Mouse (Mus musculus): ENCODE results near the gene Bglap3. TPM values are rescaled to one million over a fixed set of nuclear protein-coding genes. Genes with fewer than 3 reads are reported as not detected.
"Not testable (repeated sequence)": the region's sequence is repeated elsewhere in the genome, so short reads cannot be mapped to it uniquely, and the experiment has no call there.

Bglap3 gene
- not detected in 2 replicates for total RNA-seq (2014; fragmentation: Nextera tagmentation)
- total RNA-seq (2017), result not detected in 2 replicates

DNA sequence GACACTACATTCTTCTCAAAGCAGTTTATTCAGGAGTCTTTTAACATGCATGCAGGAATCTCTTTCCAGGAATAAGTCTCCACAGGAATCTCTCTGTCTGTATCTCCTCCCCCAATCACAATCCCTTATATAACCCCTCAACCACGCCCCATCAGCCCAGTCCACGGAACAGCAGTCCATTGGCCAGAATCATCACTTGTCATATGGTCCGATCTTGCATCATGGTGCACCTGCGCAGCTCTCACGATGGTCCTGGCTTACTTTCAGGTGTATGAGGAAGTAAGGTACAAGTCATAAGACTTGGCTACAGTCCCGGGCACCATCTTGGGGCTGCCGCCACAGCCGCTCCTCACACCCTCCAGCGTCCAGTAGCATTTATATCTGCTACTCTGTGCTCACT lies at the start of gene Bglap3:
Gene Bglap3, minus strand, starts transcription at position 101 of the 400 bp plus-strand sequence.
- ATAC-seq (replicated peaks; ENCODE audit: poor library complexity, severe bottlenecking), result not testable (repeated sequence)

DNA sequence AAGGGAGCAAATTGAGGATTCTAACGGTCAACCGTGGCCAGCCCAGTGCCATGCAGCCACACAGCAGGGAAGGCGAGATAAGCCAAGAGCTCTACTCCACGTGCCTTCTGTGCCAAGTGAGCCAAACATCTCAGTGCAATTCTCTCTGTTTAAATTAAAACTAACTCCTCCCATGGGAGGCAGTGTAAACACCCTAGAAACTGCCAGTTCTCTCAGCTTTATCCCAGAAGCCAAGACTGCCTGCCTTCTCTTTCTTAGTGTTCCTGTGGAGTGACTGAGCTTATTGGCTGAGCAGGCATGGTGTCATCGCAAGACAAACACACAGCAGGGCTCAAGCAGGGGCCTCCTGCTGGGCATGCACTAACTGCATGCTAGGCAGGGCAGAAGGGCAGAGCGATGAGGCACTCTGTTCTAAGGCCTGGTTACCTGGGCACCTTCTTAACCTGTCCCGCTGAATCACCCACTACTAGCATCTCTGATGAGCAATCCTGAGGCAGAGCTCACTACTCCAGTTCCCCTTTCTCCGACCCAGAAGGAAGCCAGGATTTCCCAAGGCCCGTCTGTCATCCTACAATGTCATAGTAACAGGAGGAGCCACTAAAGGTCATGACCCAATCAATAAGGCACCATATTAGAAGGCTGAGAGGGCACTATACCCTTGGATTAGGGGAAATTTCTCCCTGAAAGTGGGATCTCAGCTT lies 49.6 kb upstream of the Bglap3 start:
- peak; percentile 57 for ATAC-seq (replicated peaks; ENCODE audit: poor library complexity, severe bottlenecking)

DNA sequence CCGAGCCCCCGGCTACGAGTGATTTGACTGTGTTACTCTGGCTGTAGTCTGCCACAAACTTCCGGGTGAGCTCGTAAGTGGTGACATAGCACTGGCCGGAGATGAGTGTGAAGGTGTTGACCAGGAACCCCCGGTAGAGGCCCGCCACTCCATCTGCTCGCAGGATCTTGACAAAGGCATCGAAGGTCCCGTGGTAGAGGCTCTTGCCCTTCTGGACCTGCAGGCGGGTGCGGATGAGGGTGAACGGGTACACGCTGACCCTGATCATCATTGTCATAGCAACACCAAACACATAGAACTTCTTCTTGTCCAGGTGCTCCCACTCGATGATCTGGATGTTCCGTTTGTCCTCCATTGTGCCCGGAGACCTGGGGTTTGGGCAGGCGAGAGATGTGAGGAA lies 48.2 kb upstream of the Bglap3 start:
- ATAC-seq (replicated peaks; ENCODE audit: poor library complexity, severe bottlenecking), result no peak

DNA sequence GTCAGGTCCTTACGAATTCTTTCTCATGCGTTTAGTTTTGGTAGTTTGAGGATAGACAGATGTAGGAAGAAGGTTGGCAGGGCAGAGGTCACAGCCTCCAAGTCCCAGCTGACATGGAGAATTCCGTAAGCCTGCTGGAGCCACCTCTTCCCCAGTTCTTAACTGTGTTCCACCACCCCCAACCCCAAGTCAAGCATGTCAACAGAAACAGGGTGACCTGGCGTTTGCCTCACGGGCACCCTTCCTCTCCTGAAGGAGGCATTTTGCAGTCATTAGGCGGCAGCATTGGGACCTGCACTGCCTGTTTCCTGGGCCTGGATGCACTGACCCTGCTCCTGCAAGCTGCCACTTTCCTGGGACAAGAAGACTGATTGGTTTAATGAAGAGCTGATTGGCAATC lies 45.5 kb upstream of the Bglap3 start:
- ATAC-seq (replicated peaks; ENCODE audit: poor library complexity, severe bottlenecking), result no peak

DNA sequence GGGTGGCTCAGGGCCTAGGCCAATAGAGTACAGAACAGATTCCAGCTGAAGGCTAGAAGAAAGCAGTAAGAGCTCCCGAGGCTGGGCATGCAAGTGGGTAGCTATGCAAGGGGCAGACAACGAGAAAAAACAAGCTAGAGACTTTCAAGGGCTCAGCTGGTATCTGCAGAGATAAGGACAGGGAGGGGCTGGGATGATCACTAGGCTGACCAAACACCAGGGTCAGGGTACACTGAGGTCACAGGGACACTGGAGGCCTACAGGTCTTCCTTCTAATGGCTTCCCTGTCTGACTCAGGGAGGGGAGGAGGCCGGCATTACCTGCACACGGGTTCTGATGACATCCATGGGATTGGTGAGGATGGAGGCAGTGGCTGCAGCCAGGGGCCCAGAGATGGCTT lies 43.1 kb upstream of the Bglap3 start:
- no peak for ATAC-seq (replicated peaks; ENCODE audit: poor library complexity, severe bottlenecking)

DNA sequence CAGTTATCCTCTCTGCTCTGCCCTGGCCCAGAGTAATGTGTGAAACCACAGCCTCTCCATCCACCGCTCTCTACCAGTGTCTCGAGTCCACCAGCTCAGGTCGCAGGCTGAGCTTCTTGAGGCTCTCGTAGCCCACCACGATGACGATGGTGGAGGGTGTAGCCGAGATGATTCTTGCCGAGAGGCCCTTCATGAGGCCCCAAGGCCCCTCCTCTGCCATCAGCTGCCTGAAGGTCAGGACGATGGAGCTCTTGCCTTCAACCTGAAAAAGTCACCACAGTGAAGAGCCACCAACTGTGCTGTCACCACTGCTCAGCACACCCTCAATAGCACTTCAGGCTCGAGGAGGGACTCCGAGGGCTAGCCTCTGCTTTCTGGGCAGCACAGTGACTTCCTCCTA lies 40.1 kb upstream of the Bglap3 start:
- no peak for ATAC-seq (replicated peaks; ENCODE audit: poor library complexity, severe bottlenecking)

DNA sequence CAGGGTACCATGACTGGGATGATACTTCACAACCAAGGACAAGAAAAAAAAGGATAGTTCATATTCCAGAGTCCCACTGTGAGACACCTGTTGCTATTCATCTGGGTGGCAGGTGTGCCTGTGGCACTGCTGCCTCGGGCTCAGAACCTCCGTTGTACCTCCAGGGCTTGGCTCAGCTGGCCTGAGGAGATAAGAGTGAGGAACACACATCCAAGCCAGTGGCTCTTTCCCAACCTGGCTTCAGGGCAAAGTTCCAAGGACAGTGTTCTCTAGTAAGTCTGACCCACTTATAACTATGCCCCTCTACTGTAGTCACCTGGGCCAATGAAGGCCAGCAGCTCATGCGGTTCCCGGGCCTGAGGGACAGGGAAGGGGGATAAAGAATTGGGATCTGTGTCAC lies 39.1 kb upstream of the Bglap3 start:
- no peak for ATAC-seq (replicated peaks; ENCODE audit: poor library complexity, severe bottlenecking)

DNA sequence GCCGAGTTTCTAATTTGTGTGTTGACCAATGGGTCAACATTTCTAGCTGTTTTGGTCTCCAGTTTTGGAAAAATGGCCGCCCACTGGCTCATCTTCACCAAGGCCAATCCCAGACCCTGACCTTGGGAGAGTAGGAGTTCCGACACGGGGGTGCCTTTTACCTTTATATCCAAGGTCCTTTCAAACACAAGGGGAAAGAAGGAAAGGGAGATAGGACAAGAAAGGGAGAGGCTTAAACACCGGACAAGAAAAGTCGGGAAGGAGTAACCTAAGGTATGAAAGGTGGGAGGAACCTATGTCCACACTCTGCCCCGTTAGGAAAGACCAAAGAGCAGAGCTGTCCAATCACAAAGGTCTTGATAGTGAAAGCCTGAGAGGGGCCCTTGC lies 38.1 kb upstream of the Bglap3 start:
- no peak for ATAC-seq (replicated peaks; ENCODE audit: poor library complexity, severe bottlenecking)

DNA sequence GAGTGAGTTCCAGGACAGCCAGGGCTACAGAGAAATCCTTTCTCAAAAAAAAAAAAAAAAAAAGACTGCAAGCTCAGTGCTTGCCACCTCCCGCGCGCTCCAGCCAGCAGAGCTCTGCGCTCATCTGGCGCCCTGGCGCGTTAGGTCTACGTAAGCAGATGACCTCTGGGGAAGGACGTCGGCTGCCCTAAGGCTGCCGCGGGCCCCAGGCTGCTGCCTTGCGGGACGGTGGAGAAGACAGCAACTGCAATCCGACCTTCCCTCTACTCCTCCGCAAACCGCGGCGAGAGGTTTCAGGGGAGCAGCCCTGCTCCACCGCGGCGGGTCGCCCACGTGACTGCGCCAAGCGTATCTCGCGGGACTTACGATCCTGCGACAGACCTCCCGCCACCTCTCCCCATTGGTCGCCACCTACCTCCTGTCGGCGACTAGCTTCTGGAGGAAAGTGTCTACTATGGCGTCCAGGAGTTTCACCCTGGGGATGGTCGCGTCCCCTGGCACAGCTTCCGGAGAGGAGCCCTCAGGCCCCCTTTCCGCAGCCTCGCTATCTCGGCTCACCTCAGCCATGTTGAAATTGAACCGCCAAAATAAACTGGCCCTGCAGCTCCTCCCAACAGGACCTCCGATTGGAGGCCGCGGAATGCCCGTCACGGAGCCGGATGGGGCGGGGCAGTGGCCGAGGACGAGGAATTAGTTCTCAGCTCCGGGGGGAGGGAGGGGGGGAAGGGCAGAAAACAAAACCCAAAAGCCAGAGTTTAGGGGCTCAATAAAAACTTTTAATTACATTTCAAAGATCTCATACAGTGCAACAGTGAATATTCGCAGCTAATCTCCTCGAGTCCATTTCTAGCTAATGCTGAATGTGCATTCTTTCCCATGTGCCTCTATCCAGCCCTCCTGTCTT lies 37.5 kb upstream of the Bglap3 start, which contains the start of gene Pmf1:
Gene Pmf1, minus strand, starts transcription at position 591 of the 904 bp plus-strand sequence.
- peak; percentile 85 for ATAC-seq (replicated peaks; ENCODE audit: poor library complexity, severe bottlenecking)

DNA sequence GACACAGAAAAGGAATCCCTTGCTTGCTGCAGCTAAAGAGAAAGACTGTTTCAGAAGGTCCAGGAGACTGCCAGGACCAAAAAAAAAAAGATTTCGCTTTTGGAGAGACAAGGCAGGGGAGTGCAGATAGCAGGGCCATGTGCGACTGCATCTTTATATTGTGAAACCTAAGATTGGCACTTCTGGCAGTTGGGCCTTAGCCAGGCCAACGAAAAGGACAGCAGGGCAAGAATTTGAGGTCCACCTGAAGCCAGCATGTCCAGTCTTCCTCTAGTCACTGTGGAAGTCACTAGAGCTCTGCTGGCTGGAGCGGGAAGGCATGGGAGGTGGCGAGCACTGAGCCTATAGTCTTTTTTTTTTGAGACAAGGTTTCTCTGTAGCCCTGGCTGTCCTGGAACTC lies 36.4 kb upstream of the Bglap3 start:
- no peak for ATAC-seq (replicated peaks; ENCODE audit: poor library complexity, severe bottlenecking)

DNA sequence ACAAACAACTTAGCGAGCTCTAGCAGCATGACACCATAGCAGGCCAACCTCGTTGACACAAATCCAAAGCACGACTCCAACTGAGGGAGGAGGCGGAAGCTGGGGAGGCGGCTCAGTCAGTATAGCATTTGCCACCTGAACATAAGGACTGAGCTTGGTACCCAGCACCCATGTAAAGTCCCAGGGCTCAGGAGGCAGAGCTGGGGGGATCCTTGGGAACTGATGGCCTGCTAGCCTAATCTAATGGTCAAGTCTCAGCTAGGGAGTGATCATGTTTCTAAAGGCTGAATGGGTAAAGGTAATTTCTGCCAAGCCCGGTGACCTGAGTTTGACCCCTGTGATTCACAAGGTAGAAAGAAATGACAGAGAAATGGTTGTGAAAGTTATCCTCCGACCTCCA lies 35.0 kb upstream of the Bglap3 start:
- no peak for ATAC-seq (replicated peaks; ENCODE audit: poor library complexity, severe bottlenecking)

DNA sequence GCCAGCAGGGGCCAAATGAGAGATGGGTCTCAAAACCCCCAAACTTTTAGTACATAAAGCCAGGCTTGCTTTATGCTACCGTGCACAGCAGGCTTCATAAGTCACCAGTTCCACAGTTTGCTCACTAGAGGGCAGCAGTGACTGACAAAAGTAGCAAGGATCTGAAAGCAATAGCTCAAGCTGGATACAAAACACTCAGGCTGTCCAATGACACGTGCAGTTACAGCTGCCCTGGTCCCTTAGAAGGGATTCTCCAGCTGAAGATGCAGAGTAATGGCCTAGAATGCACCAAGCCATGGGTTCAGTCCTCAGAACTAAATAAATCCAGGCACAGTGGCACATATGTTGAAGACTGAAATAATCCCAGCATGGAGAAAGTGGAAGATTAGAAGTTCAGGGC lies 34.5 kb upstream of the Bglap3 start:
- peak; percentile 47 for ATAC-seq (replicated peaks; ENCODE audit: poor library complexity, severe bottlenecking)

DNA sequence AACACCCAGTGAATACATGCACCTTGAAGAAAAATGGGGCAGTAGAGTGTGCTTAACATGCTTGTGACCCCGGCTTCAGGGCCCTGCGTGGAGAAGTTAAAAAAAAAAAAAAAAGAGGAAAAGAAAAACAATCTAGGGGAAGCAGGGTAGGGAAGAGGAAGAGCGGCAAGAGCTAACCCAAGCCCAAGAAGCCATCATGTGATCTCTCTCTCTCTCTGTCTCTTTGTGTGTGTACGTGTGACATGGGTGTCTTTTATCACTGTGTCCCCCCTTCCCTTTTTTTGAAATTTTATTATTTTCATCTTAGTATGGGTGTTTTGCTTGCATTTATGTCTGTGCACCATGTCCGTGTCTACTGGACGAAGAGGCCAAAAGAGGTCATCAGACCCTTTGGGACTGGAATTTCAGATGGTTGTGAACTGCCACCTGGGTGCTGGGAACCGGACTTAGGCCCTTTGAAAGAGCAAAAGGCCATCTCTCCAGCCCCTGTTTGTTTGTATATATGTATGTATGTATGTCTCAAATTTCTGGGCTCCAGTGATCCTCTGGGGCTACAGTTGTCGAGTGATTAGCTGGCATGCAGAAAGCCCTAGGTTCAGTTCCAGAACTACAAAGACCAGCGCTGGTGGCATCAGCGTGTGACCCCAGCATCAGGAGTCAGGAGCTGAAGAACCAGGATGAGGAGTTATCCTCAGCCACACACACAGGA lies 31.1 kb upstream of the Bglap3 start:
- peak; percentile 69 for ATAC-seq (replicated peaks; ENCODE audit: poor library complexity, severe bottlenecking)

DNA sequence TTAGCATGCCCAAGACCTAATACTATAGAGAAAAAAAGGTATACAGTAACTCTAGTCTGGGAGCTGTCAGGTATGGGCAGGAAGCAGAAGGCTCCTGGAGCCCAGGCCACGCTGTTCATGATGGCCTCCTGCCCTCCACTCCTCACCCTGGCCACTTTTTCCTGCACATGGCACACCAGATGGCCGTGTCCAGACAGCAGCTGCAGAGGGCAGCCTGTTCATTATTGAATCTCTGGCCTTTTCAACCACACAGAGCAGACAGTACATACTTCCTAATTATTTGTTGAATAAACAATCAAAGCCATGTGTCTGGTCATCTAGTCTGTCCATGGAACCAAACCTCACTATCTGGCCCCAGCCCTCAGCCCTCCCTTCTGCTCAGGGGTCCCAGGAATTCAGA lies 26.1 kb upstream of the Bglap3 start:
- ATAC-seq (replicated peaks; ENCODE audit: poor library complexity, severe bottlenecking), result no peak

DNA sequence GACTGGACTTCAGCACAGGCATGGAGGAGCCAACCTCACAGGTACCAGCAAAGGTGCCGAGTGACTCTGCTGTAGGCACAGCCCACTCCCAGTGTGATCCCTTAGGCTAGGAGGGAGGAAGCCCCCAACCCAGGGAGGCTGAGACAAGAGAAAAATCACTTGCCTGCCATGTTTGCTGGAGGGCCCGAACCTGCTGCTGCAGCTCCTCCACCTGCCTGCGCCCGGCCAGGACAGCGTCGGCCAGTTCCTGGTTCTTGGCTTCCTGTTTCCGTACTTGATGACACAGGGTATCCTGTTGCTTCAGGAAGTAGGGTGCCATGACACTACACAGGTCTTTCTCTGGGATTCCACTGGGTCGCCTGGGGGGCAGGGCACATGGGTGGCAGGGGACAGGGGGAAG lies 23.2 kb upstream of the Bglap3 start:
- peak; percentile 33; the same call in 1 of the 2 replicates for ATAC-seq (replicated peaks; ENCODE audit: poor library complexity, severe bottlenecking)

DNA sequence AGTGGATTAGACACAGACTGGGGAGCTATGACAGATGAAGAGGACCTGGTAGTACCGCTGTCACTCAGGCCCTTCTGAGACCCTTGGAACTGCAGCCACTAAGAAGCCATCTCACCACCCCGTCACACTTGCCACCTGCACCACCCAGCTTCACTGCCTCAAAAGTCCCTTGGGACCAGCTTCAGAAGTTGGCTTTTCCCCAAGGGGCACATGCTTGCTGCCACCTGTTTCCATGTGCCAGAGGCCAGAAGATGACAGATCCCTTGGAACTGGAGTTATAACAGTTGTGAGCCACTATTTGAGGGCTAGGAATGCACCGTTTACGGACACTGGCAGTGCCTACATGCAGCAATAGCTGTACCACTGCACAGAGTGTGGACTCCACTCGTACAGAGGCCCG lies 22.7 kb upstream of the Bglap3 start:
- no peak for ATAC-seq (replicated peaks; ENCODE audit: poor library complexity, severe bottlenecking)

DNA sequence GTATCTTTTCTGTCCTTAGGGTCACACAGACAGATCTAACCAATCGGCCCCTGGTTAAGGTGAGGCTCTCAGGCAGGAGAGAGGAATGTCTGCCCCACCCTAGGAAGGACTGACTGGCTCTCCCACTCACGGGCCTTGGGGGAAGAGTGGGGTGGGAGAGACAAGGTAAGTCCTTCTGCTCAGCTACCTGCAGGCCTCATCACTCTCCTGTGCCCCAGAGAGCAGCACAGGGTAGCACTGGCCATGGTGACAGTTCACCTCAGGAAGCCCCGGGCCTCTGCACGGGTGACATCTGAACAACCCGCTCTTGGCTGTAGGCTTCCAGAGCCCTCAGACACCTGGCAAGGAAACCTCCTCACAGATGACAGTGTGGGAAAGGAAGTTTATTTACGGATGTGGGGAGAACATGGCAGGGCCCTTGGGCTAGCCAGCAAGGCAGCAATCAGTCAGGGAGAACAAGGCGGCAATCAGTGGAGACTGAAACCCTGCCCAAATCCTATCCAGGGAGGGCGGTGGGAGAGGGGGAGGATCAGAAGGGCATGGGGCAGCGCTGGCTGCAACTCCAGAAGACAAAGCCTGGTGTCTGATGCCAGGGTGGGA lies 21.3 kb upstream of the Bglap3 start:
- no peak for ATAC-seq (replicated peaks; ENCODE audit: poor library complexity, severe bottlenecking)

DNA sequence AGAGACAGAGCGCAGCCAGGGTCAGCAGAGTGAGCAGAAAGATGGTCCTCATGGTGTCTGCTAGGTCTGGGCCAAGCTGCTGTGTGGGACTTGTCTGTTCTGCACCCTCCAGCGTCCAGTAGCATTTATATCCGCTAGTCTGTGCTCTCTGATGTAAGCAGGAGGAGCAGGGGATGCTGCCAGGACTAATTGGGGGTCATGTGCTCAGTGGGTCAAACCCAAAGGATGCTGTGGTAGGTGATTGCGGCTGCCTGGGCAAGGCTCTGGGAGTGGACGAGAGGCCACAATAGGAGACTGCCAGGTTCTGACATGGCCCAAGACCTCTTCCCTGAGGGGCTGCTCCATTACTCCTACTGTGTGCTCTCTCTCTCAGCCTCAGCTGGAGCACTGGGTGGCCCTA lies 11.8 kb upstream of the Bglap3 start, which contains the start of gene Bglap:
Gene Bglap, minus strand, starts transcription at position 101 of the 400 bp plus-strand sequence.
- no peak for ATAC-seq (replicated peaks; ENCODE audit: poor library complexity, severe bottlenecking)

DNA sequence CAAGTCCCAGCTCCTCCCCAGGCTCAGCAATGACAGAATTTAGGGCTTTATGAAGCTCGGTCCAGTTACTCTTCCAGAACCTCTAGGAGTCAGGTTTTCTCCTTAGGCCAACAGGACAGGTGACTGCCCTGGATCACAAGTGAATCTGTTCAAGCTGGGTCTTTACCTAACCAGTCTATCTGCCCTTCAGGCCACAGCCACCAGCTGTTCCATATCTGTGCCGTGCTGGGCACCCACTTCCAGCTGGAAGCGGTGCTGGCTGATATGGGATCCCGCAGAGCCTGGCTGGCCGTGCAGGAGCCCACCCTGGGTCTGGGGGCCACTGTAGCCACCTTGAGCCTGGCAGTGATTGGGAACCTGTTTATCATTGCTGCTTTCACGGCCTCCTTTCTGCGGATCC lies 9.8 kb upstream of the Bglap3 start:
- not testable (repeated sequence) for ATAC-seq (replicated peaks; ENCODE audit: poor library complexity, severe bottlenecking)

Data from granulocyte monocyte progenitor cell, adult 5-6 weeks (primary cell).